Mouse (Mus musculus): Measurements from ENCODE around the gene Lemd1. TPM values are rescaled to one million over a fixed set of nuclear protein-coding genes. Genes with fewer than 3 reads are reported as not detected.

Gene Lemd1
- total RNA-seq, 2 experiments from 2014 or later: not detected

GRCm38 (mm10) chr1:132164780-132165518 is 26.3 kb upstream of the Lemd1 start:
- no peak for DNase-seq

- DNase-seq: no peak
These were observed 25.4 kb upstream of the Lemd1 start for GRCm38 (mm10) chr1:132165859-132166258.

GRCm38 (mm10) chr1:132168115-132168767 is 23.0 kb upstream of the Lemd1 start:
- DNase-seq: no peak

GRCm38 (mm10) chr1:132170698-132171097 is 20.5 kb upstream of the Lemd1 start:
- DNase-seq: no peak

GRCm38 (mm10) chr1:132171619-132172018 is 19.6 kb upstream of the Lemd1 start:
- DNase-seq: no peak

- no peak for DNase-seq
These were observed 4.9 kb upstream of the Lemd1 start for GRCm38 (mm10) chr1:132186303-132186702.

- no peak for DNase-seq
These were observed 2.7 kb upstream of the Lemd1 start for GRCm38 (mm10) chr1:132188442-132189066.

- no peak for DNase-seq
These were observed 2.0 kb upstream of the Lemd1 start for GRCm38 (mm10) chr1:132189231-132189630.

GRCm38 (mm10) chr1:132190040-132190513 is 1.2 kb upstream of the Lemd1 start:
- DNase-seq: no peak

- no peak for DNase-seq
These were observed 574 bp upstream of the Lemd1 start for GRCm38 (mm10) chr1:132190621-132191092.

- no peak for DNase-seq
These were observed 802 bp downstream of the Lemd1 start for GRCm38 (mm10) chr1:132191786-132192680.

- DNase-seq: no peak
These were observed 2.6 kb downstream of the Lemd1 start for GRCm38 (mm10) chr1:132193806-132194205.

- DNase-seq: no peak
These were observed 3.4 kb downstream of the Lemd1 start for GRCm38 (mm10) chr1:132194624-132195023.

- no peak for DNase-seq
These were observed 3.9 kb downstream of the Lemd1 start for GRCm38 (mm10) chr1:132195100-132195499.

- DNase-seq: no peak
These were observed 4.5 kb downstream of the Lemd1 start for GRCm38 (mm10) chr1:132195681-132196080.

GRCm38 (mm10) chr1:132196337-132196736 is 5.1 kb downstream of the Lemd1 start:
- no peak for DNase-seq

GRCm38 (mm10) chr1:132197666-132198065 is 6.4 kb downstream of the Lemd1 start:
- no peak for DNase-seq

- DNase-seq: no peak
These were observed 7.3 kb downstream of the Lemd1 start for GRCm38 (mm10) chr1:132198401-132199071.

GRCm38 (mm10) chr1:132199244-132199643 is 8.0 kb downstream of the Lemd1 start:
- DNase-seq: no peak

- DNase-seq: no peak
These were observed 8.7 kb downstream of the Lemd1 start for GRCm38 (mm10) chr1:132199934-132200333.
